Mouse (Mus musculus) gastrocnemius, adult 8-10 months (tissue): Measurements from ENCODE around the gene Synpo2. TPM values are rescaled to one million over a fixed set of nuclear protein-coding genes. Genes with fewer than 3 reads are reported as not detected.

Experiments
- DNase-seq, 2 experiments: peaks; one replicate each; pipeline ENCODE4 v3.0.0; 2022; ENCODE audit warnings: low spot score in 2 of 2
- total RNA-seq, 4 experiments: library from RNA; stranded (reverse); gene quantifications; 2 replicates each; pipeline ENCODE4 v1.2.4; 2022

Gene Synpo2
- total RNA-seq, result 100 to 1,000 TPM; 229 to 273 (median 251) TPM

DNA sequence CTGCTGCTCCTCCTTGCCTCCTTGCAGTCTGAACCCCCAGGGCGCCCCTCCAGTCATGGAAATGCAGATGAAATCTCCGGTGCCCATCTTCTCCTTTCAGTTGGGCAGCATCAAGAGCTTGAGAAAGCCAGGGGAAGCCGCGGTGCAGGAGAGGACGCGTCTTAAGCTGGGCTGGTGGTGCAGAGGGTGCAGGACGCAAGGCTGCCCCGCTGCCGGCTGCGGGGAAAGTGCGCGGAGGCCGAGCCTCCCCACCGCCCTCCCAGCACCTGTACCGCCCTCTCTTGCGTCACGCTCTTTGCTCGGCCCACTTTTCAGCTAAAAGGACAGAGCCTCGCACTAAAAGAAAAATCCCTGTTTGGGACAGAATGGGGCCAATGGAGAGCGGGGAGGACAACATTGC lies at the start of gene Synpo2:
Gene Synpo2 (minus strand): TSS at position 229 of the 400 bp plus-strand sequence.
- peak; percentile 29 to 45 for DNase-seq

- no peak for DNase-seq
These were observed 49.7 kb upstream of the Synpo2 start for GRCm38 (mm10) chr3:123285649-123286048.

GRCm38 (mm10) chr3:123284284-123284683 lies 48.3 kb upstream of the Synpo2 start:
- DNase-seq, result no peak

DNA sequence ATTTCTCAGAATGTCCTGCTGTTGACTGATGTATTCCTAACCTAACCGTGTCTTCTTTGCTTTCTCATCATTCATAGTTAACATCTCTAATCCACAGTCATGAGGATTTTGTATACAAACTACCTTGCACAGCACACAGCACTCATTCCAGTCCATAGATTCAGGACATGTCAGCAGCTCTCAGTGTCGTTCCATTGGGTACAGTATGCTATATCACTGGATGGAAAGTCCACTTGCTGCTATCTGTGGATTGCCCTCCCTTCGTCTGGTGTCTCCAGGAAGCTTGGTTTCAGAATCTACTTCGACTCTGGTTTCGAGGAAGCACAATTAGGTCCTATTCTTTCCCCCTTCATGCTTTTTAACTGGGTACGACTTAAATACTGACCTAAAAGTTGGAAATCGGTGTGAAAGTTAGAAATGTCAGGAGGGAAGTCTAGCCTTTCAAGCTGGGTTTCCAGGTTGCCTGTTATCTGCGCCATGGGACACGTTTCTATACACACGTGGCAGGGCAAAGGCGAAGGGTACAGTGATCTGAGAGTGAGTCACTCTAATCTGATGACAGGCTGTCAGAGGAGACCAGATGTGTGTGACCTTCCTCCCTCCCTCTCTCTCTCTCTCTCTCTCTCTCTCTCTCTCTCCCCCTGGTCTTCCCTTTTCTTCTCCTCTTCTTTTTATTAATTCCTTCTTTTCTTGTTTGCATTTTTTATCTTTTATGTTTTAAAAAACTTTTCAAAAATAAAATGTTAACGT lies 47.1 kb upstream of the Synpo2 start:
- DNase-seq, result no peak

DNA sequence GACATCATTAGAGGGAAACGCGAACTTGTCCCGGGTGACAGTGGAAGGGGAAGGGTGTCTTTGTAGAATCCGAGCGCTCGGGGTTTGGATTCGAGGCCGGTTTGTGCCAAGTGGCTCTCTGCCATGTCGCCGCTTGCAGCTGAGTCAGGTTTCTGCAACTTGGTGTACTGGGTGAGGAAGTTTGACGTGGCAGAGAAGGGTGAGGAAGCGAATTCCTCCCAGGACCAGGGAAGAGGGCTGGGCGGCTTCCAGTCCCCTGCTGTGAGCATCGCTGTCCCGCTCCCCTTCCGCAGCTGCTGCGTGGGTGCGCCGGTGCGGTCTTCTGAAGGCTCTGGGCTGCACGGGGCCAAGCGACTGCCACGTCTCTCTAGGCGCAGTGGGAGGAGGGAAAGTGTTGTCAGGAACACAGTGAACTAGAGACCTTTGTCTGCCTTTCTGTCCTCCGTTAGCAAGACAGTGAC lies 31.8 kb upstream of the Synpo2 start:
- DNase-seq, result peak; percentile 38 to 52

DNA sequence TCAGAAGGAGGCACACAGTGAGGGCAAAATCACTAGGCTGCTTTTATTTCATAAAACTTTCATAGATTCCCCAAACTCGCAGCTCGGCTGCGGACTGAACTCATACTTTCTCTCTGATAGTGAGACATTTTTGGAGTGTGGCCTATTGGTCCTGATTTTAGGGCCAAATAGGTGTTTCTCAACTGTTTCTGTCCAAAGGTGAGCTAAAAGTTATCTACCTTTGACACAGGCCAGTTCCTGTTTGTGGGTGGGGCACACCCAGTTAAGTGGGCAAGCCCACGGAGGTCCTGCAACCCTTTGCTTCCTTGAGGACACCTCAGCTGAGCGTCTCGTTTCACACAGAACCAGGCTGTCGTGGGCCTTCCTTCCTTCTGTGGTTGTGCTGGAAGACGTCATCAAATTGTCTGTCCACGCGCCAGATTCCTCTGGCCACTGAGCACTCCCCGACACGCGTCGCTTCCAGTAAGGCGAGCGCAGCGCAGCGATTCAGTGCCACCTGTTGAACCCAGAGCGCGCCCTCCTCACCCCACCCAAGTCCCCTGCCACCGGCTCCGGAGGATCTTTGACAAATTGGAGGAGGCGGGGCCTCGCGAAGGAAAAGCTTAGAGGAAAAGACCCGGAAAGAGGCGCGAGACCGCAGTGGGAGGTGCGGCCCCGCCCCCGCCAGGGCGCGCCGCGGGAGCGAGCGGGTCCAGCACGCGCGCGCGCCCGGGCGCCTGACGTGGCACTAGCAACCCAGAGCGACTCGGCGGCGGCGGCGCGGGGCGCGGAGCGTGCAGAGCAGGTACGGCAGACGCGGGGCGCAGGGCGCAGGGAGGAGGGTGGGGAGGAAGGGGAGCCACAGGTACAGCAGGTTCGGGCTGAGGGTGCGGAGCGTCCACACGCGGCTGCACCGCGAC lies 31.1 kb upstream of the Synpo2 start, which contains the start of gene Sec24d:
Gene Sec24d (plus strand): TSS at position 703 of the 899 bp plus-strand sequence.
- DNase-seq, result peak; percentile 77 to 81

- DNase-seq, result no peak
These were observed 28.8 kb upstream of the Synpo2 start for GRCm38 (mm10) chr3:123264706-123265105.

DNA sequence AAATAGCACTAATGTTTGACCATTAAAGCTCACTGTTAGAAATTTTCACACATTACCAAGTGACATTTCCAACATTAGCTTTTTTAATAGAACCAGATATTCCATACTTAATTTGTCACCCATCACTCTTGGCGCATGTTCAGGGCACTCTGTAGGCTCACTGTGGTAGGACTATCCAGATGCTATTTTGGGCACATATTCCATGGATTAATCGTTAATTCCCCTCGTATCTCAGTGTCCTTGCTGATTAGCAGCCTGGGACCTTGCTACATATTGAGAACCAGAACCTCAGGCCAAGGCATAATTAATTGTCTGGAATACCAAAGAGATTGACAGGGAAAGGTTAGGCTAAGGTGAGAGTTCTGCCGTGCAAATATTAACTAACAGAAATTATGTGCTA lies 22.8 kb upstream of the Synpo2 start:
- no peak for DNase-seq

DNA sequence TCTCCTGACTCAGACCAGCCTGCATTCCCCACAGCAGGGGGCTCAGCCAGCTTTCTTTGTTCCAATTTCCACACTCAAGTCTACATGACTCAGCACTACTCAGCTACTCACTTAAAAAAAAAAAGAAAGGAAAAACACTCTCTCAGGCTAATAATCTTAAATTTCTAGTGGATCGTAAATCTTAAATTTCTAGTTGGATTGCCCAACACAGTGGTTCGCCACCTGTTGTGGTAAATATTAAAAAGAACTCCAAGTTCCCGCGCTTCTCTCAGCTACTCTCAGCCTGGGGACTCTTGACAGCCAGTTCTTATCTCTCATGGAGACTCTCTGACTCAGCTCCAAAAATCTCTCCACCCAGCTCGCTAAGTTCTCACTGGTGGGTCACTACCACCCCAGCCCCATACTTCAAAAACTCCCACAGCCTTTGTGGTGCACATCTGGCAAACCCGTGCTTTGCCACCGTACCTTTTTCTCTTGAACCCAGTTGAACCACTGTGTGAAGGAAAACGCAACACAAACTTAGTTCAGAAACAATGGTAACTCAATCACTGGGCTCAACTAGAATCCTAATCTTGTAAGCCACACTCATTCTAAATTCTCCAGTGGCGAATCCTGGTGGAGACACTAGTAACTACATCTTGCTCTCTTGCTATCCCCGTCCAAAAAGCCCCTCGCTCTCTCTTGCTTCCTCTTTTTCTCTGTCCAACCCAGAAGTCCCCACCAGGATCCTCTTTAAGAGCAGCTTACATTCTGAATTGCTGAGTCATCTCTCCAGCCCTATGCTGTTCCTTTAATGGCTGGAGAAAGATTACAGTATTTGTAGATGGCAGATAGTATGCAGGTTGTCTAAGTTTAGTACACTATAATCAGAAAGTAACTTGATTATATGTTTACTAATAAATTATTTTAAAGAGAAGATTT lies 20.5 kb upstream of the Synpo2 start:
- no peak for DNase-seq

DNA sequence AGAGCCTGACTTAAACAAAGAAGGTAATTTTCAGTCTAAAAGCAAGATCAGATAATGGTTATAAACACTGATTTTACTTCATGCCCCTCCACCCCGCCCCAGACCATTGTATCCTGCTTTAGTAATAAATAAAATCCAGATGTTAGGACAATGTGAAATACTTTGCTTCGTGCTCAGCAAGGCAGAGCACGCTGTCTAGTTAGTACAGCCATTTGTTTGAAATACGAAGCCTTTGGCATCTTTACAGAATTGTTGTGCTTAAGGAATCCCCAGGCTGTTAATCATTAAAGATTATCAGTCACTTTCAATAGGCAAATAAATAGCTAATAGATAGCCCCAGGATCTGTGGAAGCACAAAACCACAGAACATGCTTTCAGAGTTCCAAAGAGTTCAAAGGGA lies 9.7 kb upstream of the Synpo2 start:
- no peak for DNase-seq

DNA sequence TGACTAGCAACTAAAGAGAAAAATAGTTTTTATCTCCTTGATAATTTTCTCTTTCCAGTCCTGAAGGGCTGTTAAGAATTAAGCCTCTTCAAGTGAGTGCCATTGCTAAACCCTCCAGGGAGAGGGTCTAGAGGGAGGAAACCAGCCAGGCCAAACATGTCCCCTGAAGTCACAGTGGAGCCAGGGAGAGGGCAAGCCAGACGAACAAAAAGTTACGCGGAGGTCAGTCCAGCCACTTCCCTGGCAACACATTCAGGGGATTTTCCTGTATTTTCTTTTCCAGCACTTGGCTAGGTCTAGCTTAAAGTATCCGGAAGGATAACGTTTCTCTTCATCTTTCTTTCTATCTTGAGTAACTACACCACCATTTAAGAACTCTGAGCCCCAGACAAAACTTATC lies 8.4 kb upstream of the Synpo2 start:
- no peak for DNase-seq

DNA sequence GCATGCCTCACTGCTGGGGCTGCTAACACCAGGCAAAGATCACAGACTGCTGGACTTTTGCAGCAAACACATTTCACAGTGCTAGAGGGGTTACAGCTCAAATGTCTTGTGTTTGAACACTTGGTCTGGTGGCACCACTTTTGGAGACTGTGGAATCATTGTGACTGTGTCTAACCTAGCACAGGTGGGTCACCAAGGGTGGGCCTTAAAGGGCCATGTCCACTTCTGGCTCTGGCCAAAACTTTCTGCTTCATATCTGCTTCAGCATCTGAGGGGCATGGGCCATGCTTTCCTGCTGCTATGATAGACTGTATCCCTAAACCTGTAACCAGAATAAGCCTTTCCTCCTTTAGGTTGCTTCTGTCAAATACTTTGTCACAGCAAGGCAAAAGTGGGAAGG lies 1.5 kb upstream of the Synpo2 start:
- DNase-seq, result no peak

DNA sequence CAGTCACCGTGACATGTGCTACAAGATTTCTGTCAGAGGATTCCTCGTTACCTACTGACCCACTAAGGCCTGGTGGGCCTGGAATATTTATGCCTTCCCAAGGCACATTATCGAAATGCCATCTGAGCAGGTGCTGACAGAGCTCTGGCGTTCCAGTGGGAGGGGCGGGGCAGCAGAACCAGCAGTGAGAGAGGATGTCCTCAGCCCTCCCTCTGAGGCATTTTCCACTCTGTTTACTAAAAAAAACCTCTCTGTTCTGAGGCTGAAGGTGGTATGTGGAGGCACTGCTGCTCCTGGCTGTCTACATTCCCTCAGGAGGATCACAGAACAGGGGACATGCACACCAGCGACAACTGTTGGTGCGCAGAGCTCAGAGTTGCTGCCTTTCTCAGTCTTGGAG lies 1.1 kb upstream of the Synpo2 start:
- DNase-seq, result no peak

- no peak for DNase-seq
These were observed 454 bp downstream of the Synpo2 start for GRCm38 (mm10) chr3:123235495-123235894.

DNA sequence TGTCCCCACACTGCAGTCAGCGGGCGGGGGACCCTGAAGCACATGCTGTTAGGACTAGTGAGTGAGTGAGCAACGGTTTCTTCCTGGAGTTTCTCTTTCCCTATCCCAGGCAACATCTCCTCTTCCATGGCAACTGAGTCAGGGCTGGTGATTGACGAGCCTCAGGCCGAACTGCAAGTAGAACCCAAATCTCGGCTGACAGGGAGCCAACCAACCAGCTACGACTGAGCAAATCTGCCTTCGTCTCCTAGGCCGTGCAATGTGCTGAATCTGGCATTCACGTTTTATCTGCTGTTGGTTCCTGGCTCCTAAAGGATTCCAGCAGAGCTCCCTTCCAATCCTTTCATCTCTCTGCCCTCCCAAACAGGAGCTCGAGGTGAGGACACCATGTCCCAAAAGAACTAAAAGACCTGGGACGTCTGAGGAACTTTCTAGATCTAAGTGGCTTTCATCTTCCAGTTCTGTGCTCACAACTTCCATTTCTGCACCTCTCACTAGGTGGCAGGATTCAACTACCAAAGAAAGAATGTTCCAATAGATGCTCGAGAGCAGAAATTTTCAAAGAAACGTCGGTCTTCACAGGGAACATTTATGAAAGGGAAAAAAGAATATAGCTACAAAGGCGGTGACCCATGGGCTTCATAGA lies 1.6 kb downstream of the Synpo2 start:
- DNase-seq, result no peak

- no peak for DNase-seq
These were observed 4.3 kb downstream of the Synpo2 start for GRCm38 (mm10) chr3:123231639-123232038.

- no peak for DNase-seq
These were observed 8.7 kb downstream of the Synpo2 start for GRCm38 (mm10) chr3:123227276-123227675.

GRCm38 (mm10) chr3:123218646-123219045 lies 17.3 kb downstream of the Synpo2 start:
- no peak for DNase-seq

DNA sequence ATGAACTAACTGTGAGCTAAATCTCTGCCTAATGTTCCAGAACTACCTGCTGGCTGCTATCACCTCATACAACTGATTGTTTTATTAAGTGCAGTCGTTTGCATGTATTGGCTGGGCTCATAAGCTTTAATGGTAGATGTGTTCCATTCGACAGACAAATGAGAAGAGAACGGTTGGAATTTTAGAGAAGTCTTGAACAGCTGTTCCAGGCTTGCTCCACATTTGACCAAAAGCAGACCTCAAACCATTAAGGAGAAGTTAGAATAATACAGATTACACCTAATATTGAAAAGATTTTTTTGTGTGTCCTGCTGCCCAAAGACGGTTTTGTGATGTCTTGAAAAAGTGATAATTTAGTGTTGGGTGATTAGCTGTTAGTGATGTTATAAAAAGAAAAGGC lies 27.1 kb downstream of the Synpo2 start:
- no peak for DNase-seq

- DNase-seq, result no peak
These were observed 28.6 kb downstream of the Synpo2 start for GRCm38 (mm10) chr3:123207386-123207785.

- no peak for DNase-seq
These were observed 30.5 kb downstream of the Synpo2 start for GRCm38 (mm10) chr3:123205485-123205884.
